Mouse (Mus musculus) layer of hippocampus, adult 18-20 months (tissue): ENCODE data around the gene Anapc2. TPM values are rescaled to one million over a fixed set of nuclear protein-coding genes. Genes with fewer than 3 reads are reported as not detected.
"Not testable (repeated sequence)": the region's sequence is repeated elsewhere in the genome, so short reads cannot be mapped to it uniquely, and the experiment has no call there.

ENCODE experiments used
- DNase-seq, 2 experiments: peaks; one replicate each; pipeline ENCODE4 v3.0.0; 2022; ENCODE audit warnings: low spot score in 2 of 2
- total RNA-seq, 2 experiments: library from RNA; stranded (reverse); gene quantifications; 2 replicates each; pipeline ENCODE4 v1.2.3; 2021

The Anapc2 gene
- total RNA-seq, 2 experiments from 2014 or later, result 79.8 to 84.4 TPM

GRCm38 (mm10) chr2:25240723-25241437 lies 31.4 kb upstream of the Anapc2 start:
- peak; percentile 58 to 77 for DNase-seq

DNA sequence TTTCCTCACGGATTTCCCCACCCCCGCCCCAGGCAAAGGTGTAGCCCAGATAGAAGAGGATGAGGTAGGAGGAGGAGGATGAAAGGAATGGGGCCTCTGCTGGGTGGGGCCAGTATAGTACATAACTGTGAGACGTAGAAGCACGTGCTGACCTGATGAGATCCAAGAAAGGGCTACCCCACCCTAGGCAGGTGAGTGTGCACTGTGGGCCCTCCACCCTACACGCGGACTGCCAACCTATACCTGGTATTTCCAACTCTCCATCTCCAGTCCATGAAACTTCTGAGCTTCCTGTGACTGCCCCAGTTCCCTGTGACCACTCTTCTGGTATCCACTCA lies 30.9 kb upstream of the Anapc2 start:
- DNase-seq, result no peak

DNA sequence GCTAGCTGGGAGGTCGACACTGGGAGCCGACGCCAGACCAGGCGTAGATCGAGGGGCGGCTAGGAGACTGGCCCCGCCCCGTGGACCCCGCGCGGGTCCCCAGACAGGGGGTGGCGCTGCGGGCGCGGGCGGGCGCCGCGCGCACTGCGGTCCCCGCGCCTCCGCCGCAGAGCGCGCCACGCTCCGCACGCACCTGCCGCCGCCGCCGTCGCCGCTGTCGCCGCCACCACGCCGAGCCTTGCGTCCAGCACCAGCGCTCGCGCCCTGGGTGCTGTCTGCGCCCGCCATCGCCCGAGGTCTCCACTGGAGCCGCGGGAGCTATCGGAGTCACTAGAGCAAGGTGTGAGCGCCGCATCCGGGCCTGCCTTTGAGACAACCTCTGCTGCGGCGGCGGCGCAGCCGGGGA lies 30.2 kb upstream of the Anapc2 start, which contains the start of the genes Rnf208 and Cysrt1:
Gene Rnf208 (plus strand): TSS at position 155 of the 406 bp plus-strand sequence.
Gene Cysrt1 (minus strand): TSS at position 352 of the 406 bp plus-strand sequence.
- DNase-seq, result peak in 1 of 2 experiments; percentile 50

DNA sequence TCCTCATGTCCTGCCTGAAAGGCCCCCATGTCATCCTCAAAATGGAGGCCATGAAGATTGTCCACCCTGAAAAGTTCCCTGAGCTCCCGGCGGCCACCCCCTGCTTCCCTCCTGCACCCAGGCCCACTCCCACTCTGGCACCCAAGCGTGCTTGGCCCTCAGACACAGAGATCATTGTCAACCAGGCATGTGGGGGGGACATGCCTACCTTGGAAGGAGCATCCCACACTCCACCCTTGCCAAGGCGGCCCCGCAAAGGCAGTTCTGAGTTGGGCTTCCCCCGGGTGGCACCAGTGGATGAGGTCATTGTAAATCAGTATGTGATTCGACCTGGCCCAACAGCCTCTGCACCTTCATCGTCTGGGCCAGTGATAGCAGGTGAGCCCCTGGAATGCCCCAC lies 28.9 kb upstream of the Anapc2 start:
- no peak for DNase-seq

GRCm38 (mm10) chr2:25244144-25244543 lies 28.1 kb upstream of the Anapc2 start:
- no peak for DNase-seq

DNA sequence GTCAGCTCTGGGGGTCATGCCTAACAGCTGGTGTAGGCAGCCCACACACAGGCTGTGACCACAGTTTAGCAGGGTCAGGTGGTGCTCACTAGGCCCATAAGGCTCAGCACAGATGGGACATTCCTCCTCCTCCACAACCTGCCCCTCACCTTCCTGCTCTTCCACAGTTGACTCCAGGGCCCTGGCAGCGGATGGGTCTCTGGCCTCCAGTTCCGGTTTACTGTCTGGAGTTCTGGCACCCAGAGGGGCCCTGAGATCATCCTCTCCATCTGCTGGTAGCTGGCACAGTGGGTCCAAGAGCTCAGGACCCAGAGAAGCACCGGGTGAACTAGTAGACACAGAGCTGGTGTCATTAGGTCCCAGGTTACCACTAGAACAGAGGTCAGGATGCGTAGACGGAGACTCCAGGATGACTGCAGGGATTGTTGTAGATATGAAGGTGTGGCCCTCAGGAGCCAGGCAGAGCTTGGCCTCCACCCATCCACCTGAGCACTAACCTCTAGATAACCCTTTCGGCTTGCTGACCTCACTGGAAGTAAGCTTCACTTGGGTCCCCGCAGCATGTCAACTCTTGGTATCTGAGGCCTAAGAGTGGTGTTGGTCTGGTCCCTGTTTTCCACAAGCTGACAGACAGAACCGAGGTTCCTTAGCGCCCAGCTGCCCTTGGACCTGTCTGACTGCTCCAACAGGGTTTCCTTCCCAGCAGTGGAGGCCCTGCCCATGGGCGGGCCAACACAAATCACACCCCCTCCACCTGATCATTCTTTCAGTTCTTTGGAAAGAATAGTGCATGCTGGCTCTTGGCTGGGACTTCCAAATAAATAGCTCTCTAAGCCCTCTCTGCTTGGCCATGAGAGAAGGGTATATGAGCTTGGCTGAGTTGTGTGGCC lies 25.9 kb upstream of the Anapc2 start, which contains the start of gene AL732309.1:
Gene AL732309.1 (minus strand): TSS at position 681 of the 890 bp plus-strand sequence.
- no peak for DNase-seq

- DNase-seq, result no peak
Observed at GRCm38 (mm10) chr2:25252331-25252730, 19.9 kb upstream of the Anapc2 start.

GRCm38 (mm10) chr2:25255284-25255779 lies 16.9 kb upstream of the Anapc2 start, which contains the start of gene Tmem203:
Gene Tmem203 (plus strand): TSS chr2:25255439.
- DNase-seq, result peak; percentile 78 to 88

DNA sequence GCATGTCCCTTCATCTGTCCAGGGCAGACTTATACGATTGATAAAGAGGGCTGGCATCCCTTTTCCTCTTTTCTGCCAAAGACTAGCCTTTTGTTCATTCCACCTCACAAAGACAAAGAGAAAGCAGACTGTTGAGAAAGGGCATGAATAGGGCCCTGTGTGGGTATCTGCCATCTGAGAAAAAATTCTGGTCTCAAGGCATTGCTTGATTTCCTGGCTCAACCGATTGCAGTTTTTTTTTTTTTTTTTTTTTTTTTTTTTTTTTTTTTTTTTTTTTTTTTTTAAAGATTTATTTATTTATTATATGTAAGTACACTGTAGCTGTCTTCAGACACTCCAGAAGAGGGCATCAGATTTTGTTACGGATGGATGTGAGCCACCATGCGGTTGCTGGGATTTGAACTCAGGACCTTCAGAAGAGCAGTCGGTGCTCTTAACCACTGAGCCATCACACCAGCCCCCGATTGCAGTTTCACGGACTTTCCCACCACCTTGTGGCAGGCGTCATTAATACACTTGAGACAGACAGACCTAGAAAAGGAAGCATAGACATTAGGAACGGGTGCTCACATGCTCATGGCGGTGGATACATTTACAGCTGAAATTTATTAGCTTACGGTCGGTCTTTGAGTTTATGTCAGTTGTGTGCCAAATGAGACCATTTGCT lies 15.7 kb upstream of the Anapc2 start:
- not testable (repeated sequence) for DNase-seq

- not testable (repeated sequence) for DNase-seq
Observed at GRCm38 (mm10) chr2:25257250-25257649, 15.0 kb upstream of the Anapc2 start.

- no peak for DNase-seq
Observed at GRCm38 (mm10) chr2:25258887-25259286, 13.4 kb upstream of the Anapc2 start.

DNA sequence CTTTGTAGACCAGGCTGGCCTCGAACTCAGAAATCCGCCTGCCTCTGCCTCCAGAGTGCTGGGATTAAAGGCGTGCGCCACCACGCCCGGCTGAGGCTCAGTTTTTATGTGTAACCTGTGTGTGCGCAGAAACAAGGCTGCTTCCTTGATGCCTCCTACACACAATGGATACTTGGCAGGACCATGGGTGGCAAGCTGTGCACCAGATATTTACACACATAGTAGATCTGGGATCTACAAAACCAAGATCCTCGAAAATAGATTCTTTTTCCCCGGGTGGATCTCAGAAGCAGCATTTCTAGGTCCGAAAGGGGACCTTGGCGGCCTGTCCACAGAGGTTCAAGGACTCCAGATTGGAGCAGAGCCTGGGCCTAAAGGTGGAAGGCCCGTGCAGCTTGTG lies 10.4 kb upstream of the Anapc2 start:
- DNase-seq, result peak in 1 of 2 experiments; percentile 68

DNA sequence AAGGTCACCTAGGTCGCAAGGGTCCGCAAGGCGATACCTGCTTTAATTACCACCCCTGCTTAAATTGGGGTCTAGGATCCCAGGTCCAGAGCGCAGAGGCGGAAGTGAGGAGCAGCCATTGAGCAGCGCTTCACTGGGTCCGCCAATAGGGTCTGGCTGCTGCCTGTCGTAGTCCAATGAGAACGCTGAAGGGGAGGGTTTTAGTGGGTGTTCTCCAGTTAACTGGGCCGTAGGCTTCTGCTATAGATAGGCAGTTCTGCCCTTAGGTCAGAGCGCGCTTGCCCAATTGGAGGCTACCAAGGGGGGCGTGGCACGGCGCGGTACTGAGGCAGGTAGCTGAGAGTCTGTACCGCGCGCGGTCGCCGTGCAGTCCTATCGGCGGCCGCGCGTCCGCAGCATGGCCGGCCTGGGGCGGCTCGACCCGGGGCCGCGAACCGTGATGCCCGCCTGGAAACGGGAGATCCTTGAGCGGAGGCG lies 9.9 kb upstream of the Anapc2 start, which contains the start of gene Tprn:
Gene Tprn (plus strand): TSS at position 328 of the 477 bp plus-strand sequence.
- DNase-seq, result peak; percentile 93 to 97

GRCm38 (mm10) chr2:25262795-25263622 lies 9.3 kb upstream of the Anapc2 start:
- DNase-seq, result peak in 1 of 2 experiments; percentile 54

DNA sequence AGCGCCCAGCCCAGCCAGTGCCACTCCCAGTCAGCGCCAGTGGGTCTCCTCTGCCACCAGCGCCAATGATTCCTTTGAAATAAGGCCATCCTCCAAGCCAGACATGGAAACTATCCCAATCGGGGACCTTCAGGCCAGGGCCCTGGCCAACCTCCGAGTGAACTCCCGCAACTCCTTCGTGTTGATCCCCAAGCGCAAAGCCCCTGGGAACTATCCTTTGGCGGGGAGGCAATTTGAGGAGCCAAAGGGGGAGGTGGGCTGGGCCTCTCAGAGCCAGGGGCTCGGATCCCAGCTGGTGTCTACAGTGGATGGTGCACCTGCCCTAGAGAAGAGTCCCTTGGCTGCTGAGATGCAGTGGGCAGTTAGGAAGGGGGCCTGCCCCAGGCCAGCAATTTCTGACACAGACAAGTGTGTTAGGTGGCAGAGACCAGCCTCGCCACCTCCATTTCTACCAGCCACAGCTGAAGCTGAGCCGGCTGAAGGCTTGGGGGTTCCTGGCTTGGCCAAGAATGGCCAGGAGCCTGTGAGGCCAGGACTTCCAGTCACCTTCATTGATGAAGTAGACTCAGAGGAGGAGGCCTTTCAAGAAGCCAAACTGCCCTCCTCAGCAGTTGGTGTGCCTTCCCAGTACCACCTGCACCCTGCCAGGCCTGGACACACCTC lies 8.5 kb upstream of the Anapc2 start:
- no peak for DNase-seq

GRCm38 (mm10) chr2:25264286-25264660 lies 8.0 kb upstream of the Anapc2 start:
- DNase-seq, result no peak

GRCm38 (mm10) chr2:25264851-25265250 lies 7.4 kb upstream of the Anapc2 start:
- no peak for DNase-seq

DNA sequence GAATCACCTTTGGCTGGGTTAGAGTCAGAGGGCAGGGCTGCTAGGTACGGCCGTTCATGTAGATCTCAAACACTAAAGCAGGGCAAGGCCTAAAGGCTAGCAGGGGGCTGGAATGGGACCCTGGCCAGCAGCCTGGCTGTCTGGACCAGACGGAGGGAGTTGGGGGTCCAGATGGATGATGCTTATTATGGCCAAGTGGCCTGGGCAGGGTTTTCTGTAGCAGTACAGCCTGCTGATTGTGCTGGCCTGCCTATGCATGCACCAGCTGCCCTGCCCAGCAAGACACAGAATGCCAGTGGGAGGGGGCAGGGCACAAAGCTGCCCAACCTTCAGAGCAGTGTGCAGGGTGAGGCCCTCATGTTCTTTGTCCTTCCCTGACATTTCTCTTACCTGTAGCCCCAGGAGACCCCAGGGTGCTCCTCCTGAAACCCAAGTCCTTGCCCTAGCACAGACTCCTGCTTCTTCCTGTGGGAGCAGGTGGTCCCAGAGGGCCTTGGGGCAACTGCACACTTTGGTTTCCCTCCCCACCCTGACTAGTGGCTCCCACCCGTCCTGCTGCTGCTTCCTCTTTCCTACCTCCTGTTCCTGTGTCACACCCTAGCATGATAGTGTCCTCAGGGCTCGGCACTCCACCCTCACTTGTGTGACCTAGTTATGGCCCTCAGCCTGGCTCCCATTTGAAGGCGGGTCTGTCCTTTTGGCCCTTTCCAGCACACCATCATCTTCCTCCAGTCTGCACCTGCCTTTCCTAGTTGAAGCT lies 6.2 kb upstream of the Anapc2 start:
- DNase-seq, result peak in 1 of 2 experiments; percentile 47

DNA sequence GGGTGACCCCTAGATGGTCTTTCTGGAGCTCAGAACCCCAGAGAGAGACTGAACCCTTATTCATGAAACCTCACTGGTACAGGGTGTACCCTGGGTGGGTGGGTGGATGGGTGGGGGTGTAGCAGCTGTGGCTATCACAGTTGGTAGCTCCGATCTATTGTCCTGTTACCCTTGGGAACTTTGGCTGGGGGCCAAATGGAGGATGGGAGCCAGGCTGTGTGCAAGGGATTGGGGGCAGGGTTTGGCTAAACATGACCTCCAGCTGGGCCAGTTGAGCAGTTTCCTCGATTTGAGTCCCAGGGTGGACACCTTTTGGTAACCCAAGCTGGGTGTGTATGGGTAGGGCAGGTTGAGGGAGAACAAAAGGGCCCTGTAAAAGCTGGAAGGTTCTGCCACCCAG lies 5.6 kb upstream of the Anapc2 start:
- peak in 1 of 2 experiments; percentile 78 for DNase-seq
